Mouse (Mus musculus) brain, embryonic 18.5 days (tissue): ENCODE data around the gene Rnaseh2a.

Experiments used
- DNase-seq: peaks from one replicate; pipeline ENCODE4 v3.0.0-alpha.2; 2012; ENCODE audit warnings: low read depth, low spot score

Gene Rnaseh2a

GRCm38 (mm10) chr8:84969241-84970134 is at the start of gene Rnaseh2a, which contains the start of the genes Gm49661 and Prdx2:
Gene Rnaseh2a (minus strand): TSS chr8:84969767.
Gene Gm49661 (minus strand): TSS chr8:84969433.
Gene Prdx2 (plus strand): TSS chr8:84969587.
- DNase-seq, result no peak

DNA sequence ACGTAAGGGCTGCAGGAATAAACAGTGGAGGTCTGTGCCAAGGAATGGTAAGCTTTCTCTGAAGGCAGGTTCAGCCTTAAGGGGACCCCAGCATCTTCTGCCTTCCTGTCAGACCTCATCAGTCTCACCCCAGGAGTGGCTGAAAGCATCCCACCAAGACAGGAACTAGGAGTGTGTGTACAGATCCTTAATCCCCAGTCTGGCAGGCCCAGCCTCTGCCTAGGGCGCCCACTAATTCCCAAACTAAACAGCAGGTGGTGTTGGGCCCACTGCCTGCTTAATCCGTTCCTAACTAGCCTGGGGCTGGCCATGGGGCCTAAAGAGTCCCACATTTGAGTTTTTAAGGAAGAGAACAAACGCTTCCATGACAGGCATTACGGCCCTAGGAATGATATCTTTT is 47.6 kb upstream of the Rnaseh2a start:
- DNase-seq, result no peak

- DNase-seq, result no peak
Measured at GRCm38 (mm10) chr8:85016724-85017123, 47.2 kb upstream of the Rnaseh2a start.

DNA sequence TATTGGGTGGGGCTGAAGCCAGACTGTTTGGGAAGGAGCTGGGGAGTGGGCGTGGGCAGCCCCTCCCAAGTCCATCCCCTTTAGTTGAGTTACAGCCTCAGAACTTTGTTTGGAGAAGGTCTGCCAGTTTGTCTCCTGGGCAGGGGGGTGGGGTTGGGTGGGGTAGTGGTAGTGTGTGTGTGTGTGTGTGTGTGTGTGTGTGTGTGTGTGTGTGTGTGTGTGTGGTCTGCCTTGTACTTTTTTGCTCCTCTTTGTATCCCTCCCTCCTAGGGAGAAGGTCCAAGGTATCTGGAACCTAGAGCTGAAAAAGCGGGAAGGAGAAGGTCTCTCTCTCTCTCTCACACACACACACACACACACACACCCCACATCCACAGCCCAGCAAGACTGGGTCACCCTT is 44.9 kb upstream of the Rnaseh2a start, which contains the start of gene Best2:
Gene Best2, minus strand, starts transcription at position 101 of the 400 bp plus-strand sequence.
- DNase-seq, result no peak

DNA sequence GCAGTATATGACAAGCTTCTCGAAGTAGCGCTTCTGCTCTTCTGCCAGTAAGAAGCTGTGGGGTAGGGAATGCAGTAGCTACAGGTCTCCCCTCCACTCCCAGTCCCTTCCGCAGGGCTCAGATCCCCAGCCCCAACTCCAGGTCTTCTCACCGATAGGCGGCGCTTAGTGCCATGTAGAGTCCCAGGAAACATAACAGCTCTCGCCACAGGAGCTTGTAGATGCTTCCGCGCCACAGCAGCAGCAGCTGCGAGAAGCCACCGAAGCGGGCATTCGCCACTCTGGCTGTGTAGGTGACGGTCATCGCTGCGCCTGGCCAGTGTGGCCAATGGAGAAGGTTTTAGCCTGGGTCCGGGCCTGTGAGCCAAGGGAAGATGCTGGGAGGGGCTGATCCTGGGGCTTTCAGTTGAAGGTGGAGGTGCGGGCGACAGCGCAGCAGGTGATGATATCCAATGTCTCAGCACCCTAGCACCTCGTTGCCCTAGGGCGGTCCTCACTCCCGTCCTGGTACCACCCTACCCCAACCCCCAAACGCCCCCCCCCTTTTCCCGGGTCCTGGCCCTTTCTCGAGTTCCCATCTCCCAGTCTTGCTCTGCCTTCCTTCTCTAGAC is 43.8 kb upstream of the Rnaseh2a start:
- DNase-seq, result no peak

DNA sequence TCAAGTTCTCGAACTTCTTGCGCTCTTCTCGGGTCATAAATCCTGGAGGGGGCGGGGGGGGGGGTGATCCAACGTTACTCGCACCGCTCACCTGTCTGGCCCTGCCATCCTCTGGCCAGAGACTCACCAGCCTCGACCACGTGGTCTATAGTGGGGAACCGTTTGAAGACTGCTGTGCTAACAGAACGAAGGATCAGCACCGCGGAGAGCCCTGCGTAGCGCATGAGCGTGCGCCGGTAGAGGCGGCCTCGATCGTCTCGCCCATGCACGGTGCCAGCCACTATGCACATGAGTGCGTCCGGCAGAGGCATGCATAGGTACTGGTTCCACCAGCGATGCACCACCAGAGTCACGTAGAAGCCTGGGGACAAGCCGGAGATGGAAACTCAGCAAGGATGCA is 41.7 kb upstream of the Rnaseh2a start:
- DNase-seq, result no peak

- no peak for DNase-seq
Measured at GRCm38 (mm10) chr8:85007686-85008085, 38.1 kb upstream of the Rnaseh2a start.

- DNase-seq, result no peak
Measured at GRCm38 (mm10) chr8:84997649-84998295, 28.2 kb upstream of the Rnaseh2a start.

DNA sequence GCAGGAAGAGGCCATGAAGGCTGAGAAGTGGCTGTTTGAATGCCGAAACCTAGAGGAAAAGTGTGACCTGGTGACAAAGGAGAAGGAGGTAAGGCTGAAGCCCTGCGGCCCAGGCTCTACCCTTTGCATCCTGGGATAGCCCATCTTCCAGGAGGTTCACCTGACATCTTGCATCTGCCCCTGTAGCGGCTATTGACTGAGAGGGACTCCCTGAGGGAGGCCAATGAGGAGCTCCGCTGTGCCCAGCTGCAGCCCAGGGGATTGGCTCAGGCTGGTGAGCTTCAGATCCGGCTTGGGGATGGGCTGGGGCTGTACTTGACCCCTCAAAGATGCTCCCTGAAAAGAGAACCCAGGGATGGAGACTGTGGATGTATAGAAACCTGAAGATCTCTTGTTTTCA is 27.4 kb upstream of the Rnaseh2a start:
- no peak for DNase-seq

DNA sequence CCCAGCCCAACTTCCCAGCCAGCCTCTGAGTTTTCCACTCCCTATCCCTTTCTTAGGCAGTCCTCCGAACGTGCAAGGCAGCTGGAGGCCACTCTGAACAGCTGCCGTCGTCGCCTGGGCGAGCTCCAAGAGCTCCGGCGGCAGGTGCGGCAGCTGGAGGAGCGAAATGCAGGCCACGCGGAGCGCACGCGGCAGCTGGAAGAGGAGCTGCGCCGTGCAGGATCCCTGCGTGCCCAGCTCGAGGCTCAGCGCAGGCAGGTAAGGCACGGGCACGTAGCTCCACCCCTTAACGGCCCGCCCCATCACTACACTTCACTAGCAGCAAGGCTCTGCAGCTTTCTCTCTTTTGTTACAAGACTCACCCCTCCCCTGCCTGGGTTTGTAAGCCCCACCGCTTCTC is 26.1 kb upstream of the Rnaseh2a start:
- no peak for DNase-seq

DNA sequence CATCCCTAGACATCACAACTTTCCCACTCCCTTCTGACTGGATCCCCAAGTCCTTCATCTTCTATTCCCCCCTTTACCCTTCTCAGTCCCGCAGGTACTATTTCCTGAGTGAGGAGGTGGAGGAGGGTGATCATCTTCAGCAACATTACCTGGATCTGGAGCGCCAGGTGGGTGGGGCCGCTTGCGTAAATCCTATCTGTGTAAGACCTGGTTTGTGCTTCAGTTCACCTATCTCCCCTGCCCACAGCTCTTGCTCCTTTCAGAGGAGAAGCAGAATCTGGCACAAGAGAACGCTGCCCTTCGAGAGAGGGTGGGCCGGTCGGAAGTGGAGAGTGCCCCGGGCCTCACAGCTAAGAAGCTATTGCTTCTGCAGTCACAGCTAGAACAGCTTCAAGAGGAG is 24.8 kb upstream of the Rnaseh2a start:
- no peak for DNase-seq

GRCm38 (mm10) chr8:84990836-84991235 is 21.3 kb upstream of the Rnaseh2a start:
- no peak for DNase-seq

DNA sequence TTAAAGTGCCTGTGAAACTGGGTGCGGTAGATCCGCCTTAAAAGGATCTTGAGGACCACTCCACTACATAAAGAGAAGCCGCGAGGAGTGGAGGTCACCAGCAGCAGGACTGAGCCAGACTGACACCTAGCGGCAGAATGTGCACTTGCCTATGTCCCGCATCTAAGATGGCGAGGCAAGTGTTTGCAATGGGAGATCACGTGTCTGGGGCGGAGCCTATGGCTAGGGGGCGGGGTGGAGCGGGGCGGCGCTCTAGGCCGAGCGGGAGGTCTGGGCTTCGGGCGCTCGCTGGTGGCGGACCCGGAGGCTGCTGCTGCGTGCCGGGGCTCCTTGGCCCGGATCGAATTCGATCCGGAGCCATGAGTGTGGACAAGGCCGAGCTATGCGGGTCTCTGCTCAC is 20.8 kb upstream of the Rnaseh2a start, which contains the start of gene Hook2:
Gene Hook2, plus strand, starts transcription at position 255 of the 400 bp plus-strand sequence.
- DNase-seq, result peak; percentile 96

DNA sequence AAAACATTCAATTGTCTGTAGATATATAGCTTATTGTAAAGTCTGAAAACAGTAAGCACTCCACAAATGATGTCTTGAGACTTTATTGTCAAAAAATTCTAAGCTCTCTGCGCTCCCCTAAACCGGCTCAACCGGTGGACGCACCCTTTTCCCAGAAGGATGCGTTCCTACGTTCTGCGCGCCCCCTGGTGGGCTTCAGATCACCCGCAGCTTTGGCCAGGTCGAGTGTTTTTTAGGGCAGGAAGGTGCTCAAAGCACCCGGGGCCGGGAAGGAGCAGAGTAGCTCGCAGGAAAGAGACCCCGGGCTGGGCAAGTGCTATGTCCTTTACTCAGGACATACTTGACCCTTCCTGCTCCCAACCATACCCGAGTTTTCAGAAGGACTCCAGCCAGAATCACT is 20.2 kb upstream of the Rnaseh2a start:
- DNase-seq, result no peak

DNA sequence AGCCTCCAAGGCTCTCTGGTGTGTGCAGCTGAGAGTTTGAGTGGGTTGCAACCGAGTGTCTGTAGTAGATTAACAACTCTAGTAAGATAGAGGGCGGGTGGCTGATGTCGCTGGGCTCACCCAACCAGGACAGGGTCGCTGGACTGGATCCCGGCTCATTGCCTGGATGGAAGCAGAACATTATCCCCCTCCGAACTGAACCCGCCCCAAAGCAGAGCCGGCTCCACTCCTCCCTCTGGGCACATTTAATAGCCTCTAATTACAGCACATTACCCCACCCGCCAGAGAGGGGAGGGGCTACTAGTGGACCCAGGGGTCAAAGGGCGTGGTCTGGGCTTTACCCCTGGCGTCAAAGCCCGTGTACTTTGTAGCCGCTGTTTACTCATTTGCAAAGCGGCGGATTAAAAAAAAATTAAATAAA is 19.8 kb upstream of the Rnaseh2a start:
- no peak for DNase-seq

GRCm38 (mm10) chr8:84987903-84988302 is 18.3 kb upstream of the Rnaseh2a start:
- no peak for DNase-seq

- DNase-seq, result no peak
Measured at GRCm38 (mm10) chr8:84987388-84987787, 17.8 kb upstream of the Rnaseh2a start.

GRCm38 (mm10) chr8:84986379-84986945 is 16.9 kb upstream of the Rnaseh2a start:
- no peak for DNase-seq

DNA sequence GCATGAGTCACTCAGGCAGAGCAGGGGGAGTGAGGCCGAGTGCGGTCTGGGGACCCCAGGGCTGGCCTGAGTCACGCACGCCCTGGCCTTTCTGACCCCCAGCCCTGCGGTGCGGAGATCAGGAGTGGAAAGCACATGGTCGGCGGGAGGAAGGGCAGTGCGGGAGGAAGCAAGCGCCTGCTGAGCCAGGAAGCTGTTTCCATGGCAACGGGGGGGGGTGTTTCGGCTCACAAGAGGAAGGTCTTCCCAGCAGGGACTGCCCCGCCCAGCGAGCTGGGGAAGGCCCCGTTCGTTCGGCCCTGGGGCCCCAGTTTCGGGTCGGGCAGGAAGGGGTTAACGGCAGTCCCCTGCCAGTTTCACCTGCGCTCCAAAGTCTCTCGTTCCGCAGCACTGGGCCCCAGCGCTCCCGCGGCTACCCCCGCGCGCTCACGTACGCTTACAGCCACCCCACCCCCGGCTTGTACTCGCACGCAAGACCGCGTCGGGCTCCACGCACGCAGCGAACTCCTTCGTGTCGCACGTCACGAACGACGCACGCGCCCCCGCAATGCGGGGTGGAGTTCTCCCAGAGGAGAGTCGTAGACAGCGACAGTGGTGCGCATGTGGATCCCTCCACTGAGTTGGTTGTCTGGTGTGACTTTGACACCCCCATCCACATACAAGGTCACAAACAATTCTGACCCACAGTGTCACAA is 16.3 kb upstream of the Rnaseh2a start:
- DNase-seq, result peak; percentile 84

GRCm38 (mm10) chr8:84985049-84985683 is 15.6 kb upstream of the Rnaseh2a start:
- no peak for DNase-seq
